Mouse (Mus musculus) mouse trophoblast stem cell (cell line): ENCODE results near the gene Six3.

Source experiments
- in situ Hi-C, 2 experiments: fragments of 300-500 bp; cut with MseI, MboI; formaldehyde crosslinking; loops; 2 replicates in 1 of 2; 3 replicates in 1 of 2; pipeline ENCODE4 v1.15.1; 2025

Six3 gene

DNA sequence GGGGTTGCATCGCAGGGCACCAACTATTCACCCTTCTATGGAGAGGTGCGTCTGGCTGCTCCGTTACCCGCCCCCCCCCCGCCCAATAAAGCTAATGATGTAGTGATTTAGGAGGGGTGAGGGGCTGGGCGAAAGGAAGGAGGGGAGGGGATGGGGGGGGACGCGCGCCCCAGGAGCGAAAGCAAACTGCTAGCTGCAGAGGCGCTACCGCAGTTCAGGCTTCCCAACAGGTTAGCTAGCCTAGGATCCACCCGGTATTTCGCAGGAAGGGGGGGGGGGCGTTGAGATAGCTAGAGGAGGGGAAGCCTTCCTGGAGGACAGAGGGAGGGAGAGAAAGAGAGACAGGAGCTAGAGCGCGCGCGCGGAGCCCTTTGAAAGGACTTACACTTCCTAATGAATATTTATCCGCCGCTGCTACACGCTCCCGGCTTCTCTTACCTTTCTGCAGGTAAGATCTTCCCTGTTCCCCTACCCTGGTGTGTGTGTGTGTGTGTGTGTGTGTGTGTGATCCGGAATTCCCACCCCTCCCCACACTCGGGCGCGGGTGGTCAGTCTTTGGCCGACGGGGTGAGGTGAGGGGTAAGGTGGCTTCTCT lies at the start of gene Six3:
Gene Six3, plus strand, starts transcription at position 343 of the 595 bp plus-strand sequence.
- in situ Hi-C loops = no loop called here

DNA sequence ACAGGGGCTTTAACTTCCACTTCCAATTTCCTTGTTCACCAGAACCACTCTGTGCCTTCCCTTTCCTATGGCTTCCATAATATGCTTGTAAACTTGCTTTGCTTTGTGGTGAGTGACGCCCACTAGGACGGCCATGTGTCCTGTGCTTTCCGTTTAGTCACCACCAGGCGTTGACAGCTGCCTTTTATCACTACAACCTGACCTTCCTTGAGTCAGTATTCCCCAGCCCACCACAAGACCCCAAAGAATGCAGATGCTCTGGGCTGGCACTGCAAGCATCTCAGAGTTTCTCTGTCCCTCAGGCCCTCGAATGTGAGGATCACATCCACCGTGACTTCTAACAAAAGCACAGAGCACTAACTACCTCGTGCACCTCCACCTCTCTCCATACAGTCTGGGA lies 49.3 kb upstream of the Six3 start:
- in situ Hi-C loops = no loop called here

DNA sequence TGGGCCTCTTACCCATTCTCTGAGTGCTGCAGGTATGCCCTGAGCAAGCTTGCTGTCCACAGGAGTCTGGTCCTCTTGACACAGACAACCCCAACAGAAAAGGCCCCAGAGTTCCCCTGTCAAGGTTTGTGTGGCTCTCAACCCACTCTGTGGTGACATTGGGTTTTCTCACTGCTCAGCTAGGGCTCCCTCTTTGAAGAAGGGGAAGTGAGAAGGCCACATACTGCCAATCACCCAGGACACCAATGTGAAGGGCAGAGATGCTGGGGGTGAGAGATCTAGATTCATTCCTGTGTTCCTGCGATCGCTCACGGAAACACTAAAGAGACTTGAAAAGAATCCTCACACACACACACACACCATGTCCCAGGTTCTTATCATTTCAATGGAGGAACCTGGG lies 39.4 kb upstream of the Six3 start:
- in situ Hi-C loops = no loop called here

DNA sequence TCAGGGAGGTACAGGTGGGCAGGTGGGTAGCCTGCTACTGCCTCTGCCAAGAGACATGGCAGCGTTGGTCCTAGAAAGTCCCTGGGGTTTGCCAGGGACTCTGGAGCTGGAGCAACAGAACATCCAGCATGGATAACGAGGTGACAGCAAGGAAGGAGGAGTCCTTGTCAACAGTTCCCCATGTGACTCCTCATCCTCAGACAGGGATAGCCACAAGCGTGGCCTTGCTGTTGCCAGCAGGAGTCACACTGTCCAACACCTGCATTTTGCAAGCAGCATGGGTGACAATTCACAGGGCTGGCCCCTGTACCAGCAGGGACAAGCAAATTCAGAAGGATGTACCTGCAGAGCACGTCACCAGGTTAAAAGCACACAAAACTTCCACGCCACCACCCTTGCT lies 35.1 kb upstream of the Six3 start:
- in situ Hi-C loops = no loop called here

DNA sequence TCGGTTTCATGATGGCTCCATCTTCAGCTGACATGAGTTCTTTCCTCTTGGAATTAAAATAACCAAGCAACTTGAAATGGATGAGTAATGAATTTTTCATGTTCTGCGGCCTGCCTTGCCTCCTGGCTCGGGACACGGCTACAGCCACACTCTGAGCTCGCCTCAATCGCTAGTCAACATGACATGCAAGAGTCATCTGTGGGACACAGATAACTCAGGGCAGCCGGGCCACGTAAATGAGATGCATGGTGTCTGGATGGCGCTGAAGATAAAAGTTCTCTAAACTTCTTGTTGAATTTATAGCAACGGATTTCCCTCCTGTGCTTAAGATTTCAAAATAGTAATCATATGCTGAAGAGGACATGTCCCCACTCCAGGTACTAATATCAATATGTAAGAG lies 34.1 kb upstream of the Six3 start:
- in situ Hi-C loops = no loop called here

DNA sequence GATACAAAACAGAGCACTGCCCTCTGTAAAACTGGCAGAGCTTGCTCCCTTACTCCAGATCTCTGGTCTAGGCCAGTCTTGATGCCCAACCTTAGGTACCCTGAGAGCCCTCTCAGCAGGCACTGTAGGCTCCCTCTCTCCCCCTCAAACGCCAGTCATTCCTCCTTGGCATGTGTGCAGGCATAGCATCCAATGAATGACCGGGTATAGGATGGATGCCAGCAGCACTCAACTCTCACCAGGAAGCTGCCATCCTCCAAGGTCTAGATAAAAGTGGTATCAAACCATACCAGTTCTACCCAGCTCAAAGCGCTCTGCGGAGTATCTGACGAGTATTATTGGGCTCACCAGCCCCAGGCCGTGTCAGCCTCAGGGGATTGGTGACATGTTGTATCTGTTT lies 33.2 kb upstream of the Six3 start:
- in situ Hi-C loops = no loop called here

DNA sequence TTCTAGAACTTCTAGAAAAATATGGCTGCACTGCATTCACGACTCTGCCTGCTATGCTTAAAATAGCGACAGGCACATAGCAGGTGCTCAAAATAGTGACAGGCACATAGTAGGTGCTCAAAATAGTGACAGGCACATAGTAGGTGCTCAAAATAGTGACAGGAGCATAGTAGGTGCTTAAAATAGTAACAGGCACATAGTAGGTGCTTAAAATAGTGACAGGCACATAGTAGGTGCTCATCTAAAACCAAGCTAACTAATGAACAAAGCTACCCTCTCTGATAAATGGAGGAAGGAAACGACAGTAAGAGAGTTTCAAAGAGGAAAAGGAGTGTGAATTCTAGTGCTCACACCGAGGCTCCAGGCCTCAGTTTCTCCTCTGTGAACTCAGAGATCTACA lies 29.2 kb upstream of the Six3 start:
- in situ Hi-C loops = no loop called here

DNA sequence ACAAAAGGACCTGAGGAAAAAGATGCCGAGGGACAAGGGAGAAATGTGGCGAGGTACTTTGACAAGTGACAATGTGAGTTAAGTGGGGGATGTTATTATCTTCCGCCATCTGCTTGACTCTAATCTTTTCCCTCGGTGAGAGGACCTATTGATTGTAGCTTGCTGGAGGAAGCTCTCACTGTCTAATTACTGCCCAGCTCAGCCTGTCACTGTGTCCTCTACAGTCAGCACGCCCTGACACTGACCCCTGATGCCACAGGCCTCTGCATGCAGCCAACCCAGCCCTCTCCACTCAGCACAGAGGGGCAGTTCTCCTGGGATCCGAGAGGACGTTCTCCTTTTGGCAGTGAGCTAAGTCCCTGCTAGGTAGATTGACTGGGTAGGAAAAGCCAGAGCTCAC lies 28.8 kb upstream of the Six3 start:
- in situ Hi-C loops = no loop called here

DNA sequence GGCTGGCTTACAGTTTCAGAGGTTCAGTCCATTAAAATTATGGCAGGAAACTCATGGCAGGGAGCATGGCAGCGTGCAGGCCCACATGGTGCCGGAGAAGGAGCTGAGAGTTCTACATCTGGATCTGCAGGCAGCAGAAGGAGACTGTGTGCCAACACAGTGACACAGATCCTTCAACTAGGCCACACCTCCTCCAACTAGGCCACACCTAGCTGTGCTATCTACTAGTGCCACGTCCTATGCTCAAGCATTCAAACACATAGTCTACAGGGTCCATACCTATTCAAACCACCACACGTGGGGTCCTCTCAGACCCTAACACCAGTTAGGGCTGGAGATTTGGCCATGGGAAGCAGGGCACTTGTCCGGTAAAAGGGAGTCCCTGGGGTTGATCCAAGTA lies 27.6 kb upstream of the Six3 start:
- in situ Hi-C loops = no loop called here

DNA sequence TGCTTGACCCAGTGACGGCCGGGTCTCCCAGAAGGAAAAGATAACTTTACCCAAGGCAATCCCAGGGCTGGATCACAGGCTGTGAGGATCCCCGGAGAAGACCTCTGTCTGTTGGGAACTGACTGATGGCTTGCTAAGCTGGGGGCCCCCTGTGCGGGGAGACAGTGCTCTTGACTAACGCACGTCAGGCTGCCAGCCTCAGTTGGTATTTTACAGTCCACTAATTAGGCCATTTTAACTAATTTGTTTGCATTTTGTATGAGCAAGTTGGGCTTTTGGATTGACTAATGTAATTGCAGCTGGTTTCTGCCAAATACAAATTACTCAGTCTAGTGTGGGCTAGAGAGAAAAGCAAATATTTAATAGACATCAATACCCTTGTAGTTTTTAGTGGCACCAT lies 21.4 kb upstream of the Six3 start:
- in situ Hi-C loops = no loop called here

DNA sequence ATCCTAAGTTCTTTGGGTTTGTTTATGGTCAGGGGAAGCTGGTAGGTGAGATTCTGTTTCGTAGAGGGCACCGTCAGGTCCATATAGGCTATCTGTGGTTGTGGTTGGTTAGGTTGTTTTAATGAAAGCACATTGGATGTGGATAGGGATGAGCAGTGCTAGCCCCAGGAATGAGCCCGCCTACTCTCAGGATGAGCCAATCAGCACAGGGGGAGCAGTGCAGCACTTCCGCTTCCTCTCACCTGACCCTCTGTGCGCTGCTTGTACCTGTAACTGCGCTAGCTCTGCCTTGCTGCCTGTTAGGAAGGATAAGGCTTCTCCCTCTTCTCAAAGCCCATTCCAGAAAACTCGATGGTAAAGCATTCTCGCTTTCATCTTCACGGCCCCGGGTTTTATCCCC lies 17.6 kb upstream of the Six3 start:
- in situ Hi-C loops = no loop called here

DNA sequence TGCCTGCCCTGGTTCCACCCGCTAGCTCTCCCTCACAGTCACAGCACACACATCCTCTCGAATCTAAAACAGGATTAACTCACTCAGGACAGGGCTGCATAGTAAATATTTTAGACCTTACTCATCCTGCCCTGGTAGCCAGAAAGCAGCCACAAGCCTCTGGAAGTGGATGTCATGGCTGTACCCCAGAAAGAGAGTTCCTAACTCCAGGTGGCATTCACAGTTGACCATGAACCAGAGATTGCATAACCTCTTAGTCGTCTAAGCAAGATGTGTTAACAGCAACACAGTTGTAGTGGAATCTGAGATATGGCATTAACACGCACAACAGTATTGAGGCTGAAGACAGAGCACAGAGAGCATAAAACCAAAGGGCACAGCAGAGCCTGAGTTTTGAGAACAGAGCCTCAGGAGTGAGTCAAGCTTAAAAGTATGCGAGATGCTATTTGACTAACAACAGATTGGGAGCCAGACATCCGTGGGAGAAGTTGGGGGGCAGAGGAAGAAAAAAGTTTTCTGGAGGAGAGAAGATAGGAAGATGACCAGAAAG lies 17.0 kb upstream of the Six3 start:
- in situ Hi-C loops = no loop called here

DNA sequence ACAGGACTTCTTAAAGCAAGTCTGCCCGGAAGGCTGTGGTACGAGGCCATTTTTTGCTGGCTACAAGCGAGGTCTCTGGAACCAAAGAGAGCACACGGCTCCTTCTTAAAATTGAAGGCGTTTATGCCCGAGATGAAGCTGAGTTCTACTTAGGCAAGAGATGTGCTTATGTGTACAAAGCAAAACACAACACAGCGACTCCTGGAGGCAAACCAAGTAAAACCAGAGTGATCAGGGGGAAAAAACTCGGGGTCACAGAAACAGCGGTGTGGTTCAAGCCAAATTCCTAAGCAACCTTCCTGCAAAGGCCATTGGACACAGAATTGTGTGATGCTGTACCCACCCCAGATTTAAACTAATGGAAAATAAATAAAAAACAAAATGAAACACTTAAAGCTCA lies 13.9 kb upstream of the Six3 start:
- in situ Hi-C loops = no loop called here

DNA sequence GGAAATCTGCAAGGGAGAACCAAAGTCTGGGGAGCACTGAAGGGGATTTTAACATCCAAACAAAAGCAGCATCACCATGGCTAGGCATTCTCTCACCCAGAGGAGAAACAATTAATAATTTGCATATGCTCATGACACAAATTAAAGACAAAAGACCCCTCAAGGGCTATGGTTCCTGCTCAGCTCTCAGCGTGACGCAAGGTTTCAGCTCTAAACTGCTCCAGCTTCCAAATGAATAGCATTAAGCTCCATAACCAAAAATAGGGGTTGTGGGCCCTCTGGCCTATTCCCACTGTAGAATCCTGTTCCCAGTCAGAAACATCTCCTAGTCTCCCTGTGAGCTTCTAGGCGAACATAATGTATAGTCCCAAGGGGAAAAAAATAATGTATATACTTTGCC lies 6.9 kb upstream of the Six3 start:
- in situ Hi-C loops = no loop called here

DNA sequence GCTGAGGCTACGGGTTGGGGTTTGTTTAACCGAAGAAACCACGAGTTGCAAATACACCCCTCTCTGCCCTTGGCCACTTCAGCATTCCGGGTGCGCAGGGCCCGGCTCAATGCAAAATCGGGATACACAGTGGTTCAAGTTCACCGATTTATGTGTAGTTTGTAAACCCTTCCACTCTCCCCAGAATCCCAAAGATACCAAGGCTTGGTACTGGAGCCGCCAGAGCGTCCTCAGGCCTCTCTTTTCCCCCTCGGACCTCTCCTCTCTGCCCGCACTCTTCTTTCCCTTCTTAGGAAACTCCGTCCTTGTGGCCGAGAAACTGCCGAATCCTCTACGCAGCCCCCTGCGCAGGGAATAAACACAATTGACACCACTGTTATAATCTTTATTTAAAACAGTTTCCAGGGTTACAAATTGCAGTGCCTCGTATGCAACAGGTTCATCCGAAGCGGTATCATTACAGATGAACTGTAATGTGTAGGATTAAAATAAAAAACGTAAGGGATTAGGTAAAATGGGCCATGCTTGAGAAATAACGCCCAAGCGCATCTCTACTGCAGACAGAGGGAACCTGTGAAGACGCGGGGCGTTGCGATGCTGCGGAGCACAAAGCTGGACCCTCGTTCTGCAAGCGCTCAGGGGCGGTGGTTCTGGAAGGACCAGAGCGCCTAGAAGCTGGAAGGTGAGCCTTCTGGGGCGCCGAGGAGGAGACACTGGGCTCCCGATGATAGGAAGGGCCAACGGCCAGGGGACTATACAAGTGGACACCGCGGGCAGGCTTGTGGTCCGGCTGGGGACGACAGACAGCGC lies 5.6 kb upstream of the Six3 start:
- in situ Hi-C loops = no loop called here

DNA sequence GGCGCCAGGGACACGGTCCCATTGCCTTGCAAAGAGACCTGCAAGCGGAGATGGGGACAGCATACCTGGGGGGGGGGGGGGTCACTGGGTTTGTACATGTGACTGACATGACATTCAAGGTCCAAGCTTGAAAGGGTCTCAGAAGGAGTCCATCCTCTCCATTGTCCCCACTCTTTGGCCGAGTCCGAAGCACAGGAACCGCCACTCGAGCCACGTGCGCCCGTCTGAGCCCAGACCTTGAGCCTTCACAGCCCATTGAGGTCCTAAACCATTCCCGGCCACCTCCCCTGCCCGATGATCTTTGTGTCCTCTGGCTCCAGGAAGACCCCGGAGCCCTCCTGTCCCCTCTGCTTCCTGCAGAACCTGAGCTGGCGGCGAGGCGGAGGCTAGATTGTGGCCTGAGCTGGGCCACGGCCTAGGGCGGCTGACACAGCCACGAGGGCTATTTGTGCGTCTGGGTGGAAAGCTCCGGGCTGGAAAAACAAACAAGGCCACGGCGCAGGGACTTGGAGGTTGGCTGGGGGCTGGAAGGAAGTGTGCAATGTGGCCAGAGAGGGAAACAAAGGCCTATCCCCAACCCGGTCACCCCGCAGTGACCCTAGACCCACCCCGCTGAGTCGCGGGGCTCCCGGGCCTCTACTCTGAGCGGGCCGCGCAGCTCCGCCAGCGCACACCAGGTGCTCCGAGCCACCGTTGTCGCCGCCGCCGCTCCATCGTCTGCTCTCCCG lies 4.9 kb upstream of the Six3 start:
- in situ Hi-C loops = no loop called here

DNA sequence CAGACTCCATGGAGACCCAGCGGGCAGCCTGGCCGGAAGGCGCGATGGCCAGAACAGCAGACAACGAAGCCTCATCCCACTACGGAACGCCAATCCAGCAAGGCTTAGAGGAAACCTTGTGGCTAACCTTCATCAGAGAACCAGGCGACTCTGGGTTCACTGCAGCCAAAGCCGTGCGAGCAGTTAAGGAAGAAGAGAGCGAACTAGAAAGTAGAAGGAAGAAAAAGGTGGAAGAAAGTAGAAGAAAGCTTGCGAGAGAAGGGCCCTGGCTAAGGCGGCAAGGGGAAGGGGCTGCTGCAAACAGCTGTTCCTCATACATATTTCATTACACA lies 4.3 kb upstream of the Six3 start:
- in situ Hi-C loops = no loop called here

DNA sequence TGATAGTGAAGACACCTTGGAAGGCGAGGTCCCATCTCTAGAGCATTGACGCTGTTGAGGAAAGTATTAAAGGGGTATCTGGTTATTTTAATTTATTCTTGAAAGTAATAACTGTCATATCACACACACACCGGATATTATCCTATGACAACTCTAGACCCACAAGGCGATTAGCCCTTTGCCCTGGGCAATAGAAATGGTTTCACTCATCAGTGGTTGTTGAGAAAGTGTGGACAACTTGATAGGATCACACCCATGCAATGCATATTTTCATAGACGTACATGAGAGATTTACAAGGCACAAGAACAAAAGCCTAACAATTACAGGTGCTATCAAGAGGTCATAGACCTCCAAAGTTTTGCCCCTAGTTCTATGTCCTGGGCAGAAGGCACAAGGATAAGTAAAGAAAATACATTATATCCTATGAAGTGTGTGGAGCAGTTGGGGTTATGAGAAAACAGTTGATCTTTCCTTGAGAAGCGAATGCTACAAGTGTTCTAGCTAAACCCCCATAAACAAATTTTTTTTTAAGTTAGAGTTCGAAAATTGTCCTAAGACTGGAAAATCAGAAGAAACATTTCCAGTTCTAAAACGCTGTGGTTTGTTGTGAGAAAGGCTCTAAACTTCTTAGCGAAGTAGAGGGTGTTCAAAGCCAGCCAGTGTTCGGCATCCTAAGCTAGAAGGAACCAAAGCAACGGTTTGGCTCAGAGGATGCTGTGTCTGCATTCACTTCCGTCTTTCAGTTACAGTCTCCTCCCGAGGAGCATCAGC lies 3.6 kb upstream of the Six3 start:
- in situ Hi-C loops = no loop called here

DNA sequence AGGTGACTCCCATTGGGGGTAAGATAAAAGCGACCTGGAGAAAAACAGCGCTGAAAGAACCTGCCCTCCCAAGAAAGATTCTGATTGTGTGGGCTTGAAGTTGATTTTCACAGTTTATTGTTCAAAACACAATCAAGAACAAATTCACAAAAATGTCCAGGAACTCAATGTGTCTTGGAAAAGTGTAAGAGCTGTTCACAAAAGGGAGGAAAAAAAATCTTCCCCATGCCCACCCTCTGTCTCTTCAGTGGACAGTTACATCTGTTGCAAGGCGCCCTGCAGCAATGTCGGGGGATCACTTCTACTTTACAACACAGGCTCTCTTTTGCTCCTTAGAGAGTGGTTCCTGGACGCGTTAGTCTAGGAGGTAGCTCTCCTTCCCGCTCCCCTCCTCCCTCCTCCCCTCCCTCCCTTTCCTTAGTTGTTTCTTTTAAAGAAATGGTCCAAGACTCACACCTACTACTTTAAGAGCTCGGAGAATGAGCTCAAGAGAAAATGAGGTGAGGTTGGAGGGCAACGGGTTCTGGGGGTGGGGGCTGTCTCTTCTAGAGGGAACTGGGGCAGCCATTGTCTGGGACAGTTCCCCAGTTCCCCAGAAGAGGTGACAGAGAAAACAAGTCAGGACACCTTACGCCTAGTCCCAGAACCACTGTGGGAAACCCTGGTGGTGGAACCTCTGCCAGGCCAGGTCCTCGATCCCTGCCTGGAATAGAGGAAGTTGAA lies 2.9 kb upstream of the Six3 start:
- in situ Hi-C loops = no loop called here

DNA sequence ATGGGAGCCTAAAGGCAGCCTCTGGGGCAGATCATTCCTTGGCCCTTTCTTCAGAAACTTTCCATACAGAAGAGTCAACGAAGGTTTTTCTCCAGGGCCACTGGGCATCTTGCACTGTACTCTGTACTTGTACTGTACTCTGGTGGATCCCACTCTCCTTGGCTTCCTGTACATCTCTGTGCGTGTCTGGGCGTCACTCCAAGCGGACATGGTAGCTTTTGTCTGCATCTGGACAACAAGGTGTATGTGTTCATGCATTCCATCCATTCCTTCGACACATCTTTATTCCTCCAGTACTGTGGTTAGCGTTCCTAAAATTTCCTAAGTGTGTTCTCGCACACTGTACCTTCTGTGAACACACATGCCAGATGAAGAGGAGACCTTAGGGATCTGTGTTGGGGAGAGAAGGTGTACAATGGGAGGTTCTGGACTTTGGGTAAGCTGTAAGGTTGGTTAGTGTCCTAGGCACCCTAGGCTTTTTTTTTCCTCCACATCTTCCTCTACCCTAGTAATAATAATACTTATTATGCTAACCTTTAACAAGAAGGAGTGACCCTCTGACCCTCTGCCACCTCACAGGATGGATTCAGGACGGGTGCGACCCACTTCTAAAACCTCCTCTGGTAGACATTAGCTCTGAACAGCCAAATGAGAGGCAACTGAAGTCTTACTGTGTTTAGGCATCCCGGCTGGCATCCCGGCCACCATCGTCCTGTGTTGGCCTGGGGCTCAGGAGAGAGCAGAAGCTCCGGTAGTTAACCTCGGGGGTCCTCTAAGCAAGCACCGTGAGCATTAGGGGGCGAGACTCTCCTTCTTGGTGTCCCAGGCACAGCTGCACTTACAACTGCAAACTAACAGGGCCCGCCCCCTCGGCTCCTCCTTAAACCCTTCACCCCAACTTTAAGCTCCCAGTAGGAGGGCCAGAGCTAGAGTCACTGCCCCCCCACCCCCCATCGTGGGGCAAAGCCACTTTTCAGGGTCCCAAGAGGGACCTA lies 1.6 kb upstream of the Six3 start:
- in situ Hi-C loops = no loop called here
